23 mouse cellular contexts compared by ENCODE assay signal in the genomic region with DNA sequence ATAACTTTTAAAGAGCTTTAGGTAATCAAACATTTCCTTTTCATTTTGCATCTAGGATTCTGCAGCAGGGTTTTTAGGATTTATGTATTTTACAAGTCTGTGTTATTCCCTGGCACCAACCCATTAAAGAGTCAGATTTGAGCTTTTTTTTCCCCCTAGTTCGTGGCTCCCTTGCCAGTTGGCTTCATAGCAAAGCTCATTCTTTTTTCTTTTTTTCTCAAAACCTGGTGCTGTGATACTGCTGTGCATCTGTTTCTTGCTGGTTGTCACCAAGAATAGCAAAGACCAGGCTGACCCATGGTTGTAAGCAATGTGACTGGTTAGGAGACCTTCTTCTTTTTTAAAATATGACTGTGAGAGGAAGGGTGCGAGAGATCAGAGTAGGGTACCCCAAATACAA.
A peak's percentile ranks its signal among the peaks of the same experiment; 100 is the strongest.
DNase-seq lines count a peak whose midpoint lies in the region; ATAC-seq and TF ChIP-seq lines count a peak whose summit lies in the region.
"Had no signal": no experiment of that assay in that cellular context is flagged by ENCODE, and none has a peak within 500 bp of the region (broad histone marks: within the 10 kb centered on the region; RNA-seq: fewer than 3 reads in every experiment).

No protein-coding gene starts in this region.

- no peaks in the 10 kb centered on the region for H3K4me1 ChIP-seq in forebrain, postnatal 0 days (ENCODE audit: insufficient read depth)
- 0 out of 2 replicates have a peak, but pooled peaks cover 4% of the 10 kb centered on the region for H3K4me1 ChIP-seq in forebrain, embryonic 16.5 days (replicated peaks; ENCODE audit: control insufficient read depth, insufficient read depth, low read length)
- H3K4me1 ChIP-seq: embryonic facial prominence, embryonic 13.5 days; embryonic facial prominence, embryonic 15.5 days; forebrain, embryonic 10.5 days; forebrain, embryonic 12.5 days had no signal

- WGBS in forebrain, postnatal 0 days = 61% methylated on average over 2 of the region's 2 CpGs
- WGBS in forebrain, embryonic 16.5 days = 57% methylated on average over 2 of the region's 2 CpGs

- no peak overlapping the region for H3K9ac ChIP-seq in forebrain, postnatal 0 days
- no peak overlapping the region for H3K9ac ChIP-seq in forebrain, embryonic 16.5 days (replicated peaks; ENCODE audit: low read depth, low read length)
- H3K9ac ChIP-seq: embryonic facial prominence, embryonic 13.5 days; embryonic facial prominence, embryonic 15.5 days; forebrain, embryonic 12.5 days had no signal

- no peaks in the 10 kb centered on the region for H3K9me3 ChIP-seq in forebrain, postnatal 0 days (ENCODE audit: low read length)
- no peaks in the 10 kb centered on the region for H3K9me3 ChIP-seq in forebrain, embryonic 16.5 days (ENCODE audit: control insufficient read depth, low read length)
- H3K9me3 ChIP-seq: embryonic facial prominence, embryonic 13.5 days; embryonic facial prominence, embryonic 15.5 days; forebrain, embryonic 10.5 days; forebrain, embryonic 12.5 days had no signal

- H3K27me3 ChIP-seq in forebrain, postnatal 0 days (ENCODE audit: insufficient read depth, low read length) = no peaks in the 10 kb centered on the region
- H3K27me3 ChIP-seq in forebrain, embryonic 16.5 days (replicated peaks; ENCODE audit: control insufficient read depth, insufficient read depth, low read length) = no peaks in the 10 kb centered on the region
- H3K27me3 ChIP-seq: embryonic facial prominence, embryonic 13.5 days; embryonic facial prominence, embryonic 15.5 days; forebrain, embryonic 12.5 days had no signal

- TF ChIP-seq CTCF in forebrain, postnatal 0 days (IDR thresholded peaks at IDR 0.05; ENCODE audit: low read depth) = no peak

- ATAC-seq in forebrain, postnatal 0 days = peak; percentile 54; the same call in 1 of the 2 replicates
- no peak for ATAC-seq in forebrain, embryonic 16.5 days

- 0 out of 2 replicates have a peak overlapping the region, but pooled peaks have one; percentile 40 for H3K27ac ChIP-seq in forebrain, postnatal 0 days (ENCODE audit: low read depth, low read length)
- H3K27ac ChIP-seq in forebrain, embryonic 16.5 days (ENCODE audit: low read length) = no peak overlapping the region
- H3K27ac ChIP-seq: embryonic facial prominence, embryonic 13.5 days; embryonic facial prominence, embryonic 15.5 days; forebrain, embryonic 10.5 days; forebrain, embryonic 12.5 days had no signal

- H3K4me2 ChIP-seq in forebrain, postnatal 0 days (ENCODE audit: low read depth) = no peak overlapping the region
- H3K4me2 ChIP-seq in forebrain, embryonic 16.5 days (ENCODE audit: low read length) = no peak overlapping the region
- H3K4me2 ChIP-seq: embryonic facial prominence, embryonic 13.5 days; embryonic facial prominence, embryonic 15.5 days; forebrain, embryonic 12.5 days had no signal

- no peak overlapping the region for H3K4me3 ChIP-seq in forebrain, postnatal 0 days (ENCODE audit: low read depth, low read length)
- H3K4me3 ChIP-seq in forebrain, embryonic 16.5 days (replicated peaks; ENCODE audit: low read length) = no peak overlapping the region
- H3K4me3 ChIP-seq: embryonic facial prominence, embryonic 13.5 days; embryonic facial prominence, embryonic 15.5 days; erythroblast, embryonic 14.5 days; forebrain, embryonic 10.5 days; forebrain, embryonic 12.5 days had no signal

- peak; percentile 66 for DNase-seq in forebrain, postnatal 0 days
- DNase-seq in frontal cortex, adult 2 months (ENCODE audit: extremely low spot score in 1 of 2, low spot score in 1 of 2) = peak; percentile 4 to 24
- no peak for DNase-seq in frontal cortex, postnatal 10 days (ENCODE audit: low spot score in 2 of 2)
- peak; percentile 62 for DNase-seq in brain, adult 2 months (ENCODE audit: low read depth, low spot score)
- peak; percentile 60 for DNase-seq in brain, embryonic 18.5 days (ENCODE audit: low read depth, low spot score)
- no peak for DNase-seq in testis, postnatal 14 days (ENCODE audit: low spot score)
- DNase-seq in retina, embryonic 14.5 days (ENCODE audit: low spot score) = no peak
- DNase-seq: adrenal gland, adult 2 months; adrenal gland, postnatal 10 days; adrenal gland, postnatal 25 days; cerebellum, adult 11 months; cerebellum, adult 18-20 months; cerebellum, adult 8-10 months; cerebellum, adult 9-11 months; cerebellum, postnatal 14 days; cerebellum, postnatal 36 days; embryo, embryonic 11 days had no signal

- no peaks in the 10 kb centered on the region for H3K36me3 ChIP-seq in forebrain, postnatal 0 days (ENCODE audit: insufficient read depth)
- no peaks in the 10 kb centered on the region for H3K36me3 ChIP-seq in forebrain, embryonic 16.5 days (ENCODE audit: control insufficient read depth, insufficient read depth)
- H3K36me3 ChIP-seq: embryonic facial prominence, embryonic 13.5 days; embryonic facial prominence, embryonic 15.5 days; forebrain, embryonic 10.5 days; forebrain, embryonic 12.5 days had no signal

Comparison
In these comparisons a context has a peak if more than half of its experiments do, and no peak if none do; other contexts are left out.
1. DNase-seq: peak in forebrain, postnatal 0 days (single experiment), frontal cortex, adult 2 months (2 of 2), brain, adult 2 months (single experiment) and brain, embryonic 18.5 days (single experiment); none in frontal cortex, postnatal 10 days (0 of 2), testis, postnatal 14 days (single experiment) and retina, embryonic 14.5 days (single experiment).